Mouse (Mus musculus) limb, embryonic 13.5 days (tissue): ENCODE measurements around the gene 0610040J01Rik. TPM values are rescaled to one million over a fixed set of nuclear protein-coding genes. Genes with fewer than 3 reads are reported as not detected.

Experiments
- ATAC-seq: fragments of 200-750 bp; cut with Nextera tagmentation; 2 replicates; pipeline ENCODE4 v1.8.0; 2017; ENCODE audit warnings: low read depth, moderate number of reproducible peaks, moderate TSS enrichment; ENCODE audit not compliant: low FRiP score
- H3K27ac ChIP-seq: fragments of 300-500 bp; sonication (generic); 2 replicates; pipeline ENCODE4 v1.5.1; 2015; ENCODE audit warnings: inconsistent platforms, mild to moderate bottlenecking, moderate library complexity
- H3K27me3 ChIP-seq: fragments of 300-500 bp; sonication (generic); 2 replicates; pipeline ENCODE4 v1.6.1; 2015; ENCODE audit warnings: mild to moderate bottlenecking, inconsistent platforms
- H3K36me3 ChIP-seq: fragments of 300-500 bp; sonication (generic); 2 replicates; pipeline ENCODE4 v1.6.1; 2015; ENCODE audit warnings: inconsistent platforms, mild to moderate bottlenecking, moderate library complexity
- H3K4me1 ChIP-seq: fragments of 300-500 bp; sonication (generic); 2 replicates; pipeline ENCODE4 v1.6.1; 2015; ENCODE audit warnings: inconsistent platforms
- H3K4me2 ChIP-seq: fragments of 300-500 bp; sonication (generic); replicated peaks from 2 replicates; pipeline ENCODE4 v1.6.1; 2015; ENCODE audit warnings: inconsistent platforms, mild to moderate bottlenecking, moderate library complexity
- H3K4me3 ChIP-seq: fragments of 300-500 bp; sonication (generic); 2 replicates; pipeline ENCODE4 v1.5.1; 2015; ENCODE audit warnings: moderate library complexity, mild to moderate bottlenecking, inconsistent platforms
- H3K9ac ChIP-seq: fragments of 300-500 bp; sonication (generic); 2 replicates; pipeline ENCODE4 v1.6.1; 2015; ENCODE audit warnings: mild to moderate bottlenecking, inconsistent platforms
- H3K9me3 ChIP-seq: fragments of 300-500 bp; sonication (generic); 2 replicates; pipeline ENCODE4 v1.6.1; 2016; ENCODE audit warnings: inconsistent platforms
- WGBS: fragments of 180-500 bp; shearing (Covaris S2); methylation state at CpG from one replicate; pipeline ENCODE4 v1.1.7; 2015; 5-methylcytosine and 5-hydroxymethylcytosine counted together
- polyA plus RNA-seq: library from polyadenylated mRNA; unstranded; fragments of >200 nt; fragmentation: Nextera tagmentation; extraction: Ambion mirVana; gene quantifications from 2 replicates; pipeline ENCODE4 v1.2.1, GENCODE M21; 2015

Gene 0610040J01Rik
- polyA plus RNA-seq, 1 experiment from 2014 or later, result 6.1 TPM

GRCm38 (mm10) chr5:63819519-63819918 lies 7.4 kb downstream of the 0610040J01Rik start:
- no peak overlapping the region for H3K27ac ChIP-seq
- H3K9ac ChIP-seq, result no peak overlapping the region
- H3K4me1 ChIP-seq, result peaks cover 20% of the 10 kb centered on the region
- whole genome bisulfite sequencing, result 71% methylated on average over 6 of the region's 6 CpGs
- H3K27me3 ChIP-seq, result 0 out of 2 replicates have a peak, but pooled peaks cover 3% of the 10 kb centered on the region
- no peak for ATAC-seq
- H3K36me3 ChIP-seq, result no peaks in the 10 kb centered on the region
- H3K4me3 ChIP-seq, result no peak overlapping the region
- no peak overlapping the region for H3K4me2 ChIP-seq
- H3K9me3 ChIP-seq, result no peaks in the 10 kb centered on the region

- no peaks in the 10 kb centered on the region for H3K36me3 ChIP-seq
- no peaks in the 10 kb centered on the region for H3K27me3 ChIP-seq
- H3K4me1 ChIP-seq, result peaks cover 24% of the 10 kb centered on the region
- H3K9me3 ChIP-seq, result no peaks in the 10 kb centered on the region
- no peak overlapping the region for H3K27ac ChIP-seq
- no peak for ATAC-seq
- no peak overlapping the region for H3K9ac ChIP-seq
- no peak overlapping the region for H3K4me3 ChIP-seq
- WGBS, result 89% methylated on average over 5 of the region's 5 CpGs
- H3K4me2 ChIP-seq, result no peak overlapping the region
Observed at GRCm38 (mm10) chr5:63821176-63821575, 9.0 kb downstream of the 0610040J01Rik start.

GRCm38 (mm10) chr5:63821860-63822259 lies 9.7 kb downstream of the 0610040J01Rik start:
- Histone ChIP-seq H3K9ac (no peak overlapping the region), H3K36me3 (no peaks in the 10 kb centered on the region), H3K4me2 (no peak overlapping the region), H3K9me3 (no peaks in the 10 kb centered on the region), H3K4me3 (no peak overlapping the region), H3K27ac (no peak overlapping the region), H3K4me1 (peaks cover 25% of the 10 kb centered on the region), H3K27me3 (no peaks in the 10 kb centered on the region)
- 52% methylated on average over 8 of the region's 8 CpGs for WGBS
- ATAC-seq, result no peak

- WGBS, result 52% methylated on average over 10 of the region's 10 CpGs
- no peak for ATAC-seq
- Histone ChIP-seq H3K9ac (no peak overlapping the region), H3K4me3 (no peak overlapping the region), H3K27ac (no peak overlapping the region), H3K36me3 (no peaks in the 10 kb centered on the region), H3K4me2 (no peak overlapping the region), H3K9me3 (no peaks in the 10 kb centered on the region), H3K4me1 (peaks cover 30% of the 10 kb centered on the region), H3K27me3 (no peaks in the 10 kb centered on the region)
Observed at GRCm38 (mm10) chr5:63823362-63824332, 11.5 kb downstream of the 0610040J01Rik start.

- 83% methylated on average over 8 of the region's 8 CpGs for WGBS
- Histone ChIP-seq H3K9ac (no peak overlapping the region), H3K27me3 (no peaks in the 10 kb centered on the region), H3K36me3 (no peaks in the 10 kb centered on the region), H3K27ac (no peak overlapping the region), H3K4me2 (no peak overlapping the region), H3K9me3 (no peaks in the 10 kb centered on the region), H3K4me1 (peaks cover 28% of the 10 kb centered on the region), H3K4me3 (no peak overlapping the region)
- no peak for ATAC-seq
Observed at GRCm38 (mm10) chr5:63824599-63825350, 12.6 kb downstream of the 0610040J01Rik start.

- Histone ChIP-seq H3K9ac (no peak overlapping the region), H3K36me3 (no peaks in the 10 kb centered on the region), H3K27me3 (no peaks in the 10 kb centered on the region), H3K27ac (no peak overlapping the region), H3K9me3 (no peaks in the 10 kb centered on the region), H3K4me1 (peaks cover 28% of the 10 kb centered on the region), H3K4me2 (no peak overlapping the region), H3K4me3 (no peak overlapping the region)
- no peak for ATAC-seq
- WGBS, result 54% methylated on average over 5 of the region's 5 CpGs
Observed at GRCm38 (mm10) chr5:63825881-63826280, 13.7 kb downstream of the 0610040J01Rik start.

GRCm38 (mm10) chr5:63827006-63827405 lies 14.8 kb downstream of the 0610040J01Rik start:
- Histone ChIP-seq H3K4me1 (peaks cover 27% of the 10 kb centered on the region), H3K27me3 (no peaks in the 10 kb centered on the region), H3K9me3 (no peaks in the 10 kb centered on the region), H3K4me2 (no peak overlapping the region), H3K9ac (no peak overlapping the region), H3K27ac (peak overlapping the region; percentile 22; the same call in 1 of the 2 replicates), H3K4me3 (no peak overlapping the region), H3K36me3 (no peaks in the 10 kb centered on the region)
- ATAC-seq, result no peak
- WGBS, result 70% methylated on average over 6 of the region's 6 CpGs

GRCm38 (mm10) chr5:63827415-63828053 lies 15.4 kb downstream of the 0610040J01Rik start:
- H3K4me2 ChIP-seq, result no peak overlapping the region
- no peak for ATAC-seq
- H3K9ac ChIP-seq, result no peak overlapping the region
- peaks cover 26% of the 10 kb centered on the region for H3K4me1 ChIP-seq
- WGBS, result 55% methylated on average over 5 of the region's 5 CpGs
- H3K4me3 ChIP-seq, result no peak overlapping the region
- H3K9me3 ChIP-seq, result no peaks in the 10 kb centered on the region
- no peak overlapping the region for H3K27ac ChIP-seq
- H3K36me3 ChIP-seq, result no peaks in the 10 kb centered on the region
- no peaks in the 10 kb centered on the region for H3K27me3 ChIP-seq

GRCm38 (mm10) chr5:63828380-63829185 lies 16.4 kb downstream of the 0610040J01Rik start:
- Histone ChIP-seq H3K27ac (no peak overlapping the region; the same call in 1 of the 2 replicates), H3K36me3 (no peaks in the 10 kb centered on the region), H3K9me3 (no peaks in the 10 kb centered on the region), H3K9ac (no peak overlapping the region), H3K4me3 (no peak overlapping the region), H3K27me3 (no peaks in the 10 kb centered on the region), H3K4me2 (no peak overlapping the region), H3K4me1 (peaks cover 26% of the 10 kb centered on the region)
- ATAC-seq, result peak; percentile 25; the same call in 1 of the 2 replicates
- 72% methylated on average over 10 of the region's 10 CpGs for WGBS

GRCm38 (mm10) chr5:63831054-63831453 lies 18.9 kb downstream of the 0610040J01Rik start:
- Histone ChIP-seq H3K4me2 (no peak overlapping the region), H3K36me3 (no peaks in the 10 kb centered on the region), H3K4me3 (no peak overlapping the region), H3K27ac (no peak overlapping the region), H3K9me3 (no peaks in the 10 kb centered on the region), H3K27me3 (no peaks in the 10 kb centered on the region), H3K4me1 (peaks cover 18% of the 10 kb centered on the region), H3K9ac (no peak overlapping the region)
- no peak for ATAC-seq
- WGBS, result 84% methylated on average over 4 of the region's 4 CpGs

GRCm38 (mm10) chr5:63833955-63834354 lies 21.8 kb downstream of the 0610040J01Rik start:
- no peaks in the 10 kb centered on the region for H3K9me3 ChIP-seq
- no peak overlapping the region for H3K4me3 ChIP-seq
- no peaks in the 10 kb centered on the region for H3K27me3 ChIP-seq
- no peak overlapping the region for H3K27ac ChIP-seq
- no peak for ATAC-seq
- peaks cover 3% of the 10 kb centered on the region for H3K4me1 ChIP-seq
- WGBS, result 42% methylated on average over 5 of the region's 5 CpGs
- no peaks in the 10 kb centered on the region for H3K36me3 ChIP-seq
- H3K4me2 ChIP-seq, result no peak overlapping the region
- H3K9ac ChIP-seq, result no peak overlapping the region
